ENCODE assay signal across 8 mouse cellular contexts in the genomic region with DNA sequence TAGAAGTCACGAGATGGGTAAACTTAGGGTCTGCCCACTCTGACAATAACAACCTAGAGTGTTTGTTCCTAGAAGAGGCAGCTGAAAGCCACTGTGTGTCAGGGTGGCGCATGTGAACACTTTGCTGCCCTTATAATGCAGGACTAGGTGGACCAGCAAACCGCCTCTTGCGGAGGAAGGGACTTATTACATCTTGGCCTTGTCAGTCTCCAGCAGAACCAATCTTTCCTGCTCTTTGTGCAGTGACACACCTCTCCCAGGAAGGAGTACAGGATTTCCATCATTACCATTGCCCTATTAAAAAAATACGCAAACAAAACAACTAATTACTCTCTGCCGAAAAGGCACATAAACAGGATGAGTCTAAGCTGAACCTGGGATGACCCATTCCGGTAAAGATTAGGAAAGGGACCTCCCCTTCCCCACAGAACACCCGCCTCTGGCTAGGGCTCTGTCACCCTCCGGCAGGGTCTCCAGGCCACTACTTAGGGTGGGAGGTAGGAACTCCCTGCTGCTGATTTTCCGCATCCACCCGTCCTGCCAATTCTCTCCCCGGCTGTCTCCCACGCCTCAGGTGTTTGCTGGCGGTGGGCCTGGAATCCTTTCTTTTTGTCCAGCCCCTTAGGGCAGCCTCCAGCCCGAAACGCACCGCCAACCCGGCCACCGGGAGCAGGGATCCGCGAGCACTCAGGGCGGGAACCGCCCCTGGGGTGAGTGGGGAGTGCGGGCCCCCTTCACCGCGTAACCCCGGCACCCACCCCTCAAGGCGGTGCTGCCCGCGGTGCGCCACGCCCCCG. TPM values are rescaled to one million over a fixed set of nuclear protein-coding genes. Genes with fewer than 3 reads are reported as not detected.
DNase-seq lines count a peak whose midpoint lies in the region; ATAC-seq and TF ChIP-seq lines count a peak whose summit lies in the region.

No protein-coding gene starts in this region.

- peak; percentile 13 for DNase-seq in forebrain, postnatal 0 days
- peak; percentile 66 for DNase-seq in induced T-regulatory cell, adult 2 months (ENCODE audit: low read depth)
- no peak for DNase-seq in liver, postnatal 0 days
- DNase-seq in frontal cortex, postnatal 25 days (ENCODE audit: low spot score in 2 of 2) = no peak
- DNase-seq in spleen, postnatal 14 days (ENCODE audit: low spot score in 2 of 2) = no peak

- H3K9ac ChIP-seq in ES-Bruce4 (ENCODE audit: low read depth, poor library complexity, severe bottlenecking) = peak overlapping the region; percentile 61
- H3K9ac ChIP-seq in forebrain, postnatal 0 days = peak overlapping the region; percentile 66
- H3K9ac ChIP-seq in liver, postnatal 0 days (replicated peaks) = peak overlapping the region; percentile 70

- no peaks in the 10 kb centered on the region for H3K36me3 ChIP-seq in ES-Bruce4 (ENCODE audit: control insufficient read depth, insufficient read depth, low read length, poor library complexity, severe bottlenecking)
- no peaks in the 10 kb centered on the region for H3K36me3 ChIP-seq in forebrain, postnatal 0 days (ENCODE audit: insufficient read depth)
- H3K36me3 ChIP-seq in liver, postnatal 0 days (replicated peaks; ENCODE audit: insufficient read depth, low read length) = no peaks in the 10 kb centered on the region

- H3K27ac ChIP-seq in ES-Bruce4 (ENCODE audit: insufficient read depth, low read length) = no peak overlapping the region
- H3K27ac ChIP-seq in forebrain, postnatal 0 days (ENCODE audit: low read depth, low read length) = peak overlapping the region; percentile 40; the same call in 1 of the 2 replicates
- peak overlapping the region; percentile 78 for H3K27ac ChIP-seq in liver, postnatal 0 days (ENCODE audit: low read depth)
- H3K27ac ChIP-seq in olfactory bulb, adult 2 months (ENCODE audit: insufficient read depth, low read depth, low read length) = no peak overlapping the region

- H3K4me3 ChIP-seq in ES-Bruce4 (ENCODE audit: low read depth, low read length) = peak overlapping the region; percentile 60
- peak overlapping the region; percentile 70 for H3K4me3 ChIP-seq in forebrain, postnatal 0 days (ENCODE audit: low read depth, low read length)
- H3K4me3 ChIP-seq in liver, postnatal 0 days (ENCODE audit: low read depth, low read length) = peak overlapping the region; percentile 70
- peak overlapping the region; percentile 62 for H3K4me3 ChIP-seq in olfactory bulb, adult 2 months (ENCODE audit: insufficient read depth, low read depth, low read length)

- no peak for TF ChIP-seq EP300 in ES-Bruce4 (IDR thresholded peaks at IDR 0.05; ENCODE audit: insufficient read depth, low read depth, low read length)
- 0 out of 2 replicates have a peak, but pooled peaks have one; percentile 26 for TF ChIP-seq EP300 in liver, postnatal 0 days (IDR thresholded peaks at IDR 0.05; ENCODE audit: low read depth)

- H3K4me2 ChIP-seq in forebrain, postnatal 0 days (ENCODE audit: low read depth) = peak overlapping the region; percentile 95
- H3K4me2 ChIP-seq in liver, postnatal 0 days (ENCODE audit: low read depth, low read length) = peak overlapping the region; percentile 90

- no peaks in the 10 kb centered on the region for H3K9me3 ChIP-seq in ES-Bruce4 (replicated peaks; ENCODE audit: control insufficient read depth, insufficient read depth, low read length, poor library complexity, severe bottlenecking)
- H3K9me3 ChIP-seq in forebrain, postnatal 0 days (ENCODE audit: low read length) = no peaks in the 10 kb centered on the region
- no peaks in the 10 kb centered on the region for H3K9me3 ChIP-seq in liver, postnatal 0 days (ENCODE audit: low read length)

- peaks cover 11% of the 10 kb centered on the region; the same call in 1 of the 2 replicates for H3K27me3 ChIP-seq in ES-Bruce4 (ENCODE audit: control insufficient read depth, insufficient read depth, low read length, poor library complexity, severe bottlenecking)
- H3K27me3 ChIP-seq in forebrain, postnatal 0 days (ENCODE audit: insufficient read depth, low read length) = no peaks in the 10 kb centered on the region; the same call in 1 of the 2 replicates
- peaks cover 26% of the 10 kb centered on the region for H3K27me3 ChIP-seq in liver, postnatal 0 days (ENCODE audit: insufficient read depth, low read length)

- peak; percentile 5 for ATAC-seq in CD4-positive, CD25-positive, alpha-beta regulatory T cell, adult 4 months
- peak; percentile 42 for ATAC-seq in forebrain, postnatal 0 days
- peak; percentile 74 for ATAC-seq in liver, postnatal 0 days

- WGBS in forebrain, postnatal 0 days = 5% methylated on average over 32 of the region's 33 CpGs
- WGBS in liver, postnatal 0 days (ENCODE audit: insufficient replicate concordance) = 12% methylated on average over 22 of the region's 33 CpGs
- WGBS in olfactory bulb, adult 2 months = 12% methylated on average over 33 of the region's 33 CpGs

- no peak for TF ChIP-seq CTCF in ES-Bruce4 (IDR thresholded peaks at IDR 0.05; ENCODE audit: low read depth, low read length)
- peak; percentile 48 for TF ChIP-seq CTCF in forebrain, postnatal 0 days (IDR thresholded peaks at IDR 0.05; ENCODE audit: low read depth)
- peak; percentile 43 for TF ChIP-seq CTCF in liver, postnatal 0 days (IDR thresholded peaks at IDR 0.05; ENCODE audit: low read depth)
- no peak for TF ChIP-seq CTCF in olfactory bulb, adult 2 months (IDR thresholded peaks at IDR 0.05; ENCODE audit: insufficient read depth, low read depth, low read length)

- no peaks in the 10 kb centered on the region for H3K4me1 ChIP-seq in ES-Bruce4 (ENCODE audit: control insufficient read depth, insufficient read depth, low read length)
- H3K4me1 ChIP-seq in forebrain, postnatal 0 days (ENCODE audit: insufficient read depth) = peaks cover 7% of the 10 kb centered on the region; the same call in 1 of the 2 replicates
- H3K4me1 ChIP-seq in liver, postnatal 0 days (ENCODE audit: insufficient read depth) = peaks cover 12% of the 10 kb centered on the region; the same call in 1 of the 2 replicates
- H3K4me1 ChIP-seq in olfactory bulb, adult 2 months (ENCODE audit: control insufficient read depth, insufficient read depth, low read length) = peaks cover 16% of the 10 kb centered on the region

- TF ChIP-seq POLR2A in ES-Bruce4 (IDR thresholded peaks at IDR 0.05; ENCODE audit: insufficient read depth, low read length) = no peak
- TF ChIP-seq POLR2A in olfactory bulb, adult 2 months (IDR thresholded peaks at IDR 0.05; ENCODE audit: insufficient read depth, low read depth, low read length) = no peak

RNA-seq across cellular contexts. Expression of a gene that starts 0.6 kb away (rescaled TPM):
- polyA plus RNA-seq in CD4-positive, CD25-positive, alpha-beta regulatory T cell, adult 4 months (2017; shearing (Covaris generic)) = 10 to 100 TPM; 73.0 to 76.1 TPM
- 1.5 and 1.8 TPM in 2 replicates for polyA plus RNA-seq in ES-Bruce4 (2011; ENCODE audit: insufficient read depth, insufficient read length, low read depth, missing spikeins)
- 15.1 and 16.7 TPM in 2 replicates for total RNA-seq in forebrain, postnatal 0 days (2014; rRNA removed)
- polyA plus RNA-seq in forebrain, postnatal 0 days (2015; fragmentation: Nextera tagmentation; extraction: Ambion mirVana) = 8.4 and 10.4 TPM in 2 replicates
- polyA plus RNA-seq in liver, postnatal 0 days (2015; fragmentation: Nextera tagmentation; extraction: Ambion mirVana) = 2.3 and 2.4 TPM in 2 replicates
- not detected in 2 replicates for polyA plus RNA-seq in olfactory bulb, adult 2 months (2012; ENCODE audit: insufficient read depth, insufficient read length, low replicate concordance, missing spikeins)

RNA-seq across cellular contexts. Expression of a gene that starts 37.8 kb away (rescaled TPM):
- polyA plus RNA-seq in CD4-positive, CD25-positive, alpha-beta regulatory T cell, adult 4 months (2017; shearing (Covaris generic)) = under 1 TPM; 0.22 to 0.27 TPM
- polyA plus RNA-seq in ES-Bruce4 (2011; ENCODE audit: insufficient read depth, insufficient read length, low read depth, missing spikeins) = 13.5 and 14.7 TPM in 2 replicates
- total RNA-seq in forebrain, postnatal 0 days (2014; rRNA removed) = 0.23 and 0.43 TPM in 2 replicates
- 0.23 and 0.34 TPM in 2 replicates for polyA plus RNA-seq in forebrain, postnatal 0 days (2015; fragmentation: Nextera tagmentation; extraction: Ambion mirVana)
- 40.7 and 42.3 TPM in 2 replicates for polyA plus RNA-seq in liver, postnatal 0 days (2015; fragmentation: Nextera tagmentation; extraction: Ambion mirVana)
- polyA plus RNA-seq in olfactory bulb, adult 2 months (2012; ENCODE audit: insufficient read depth, insufficient read length, low replicate concordance, missing spikeins) = not detected in 2 replicates

Comparison
In these comparisons a context has a peak if more than half of its experiments do, and no peak if none do; other contexts are left out.
1. ATAC-seq: peak in every context shown above with its lines; median percentile 74 in liver, postnatal 0 days; 42 in forebrain, postnatal 0 days; 5 in CD4-positive, CD25-positive, alpha-beta regulatory T cell, adult 4 months.
2. H3K27ac ChIP-seq: peak in forebrain, postnatal 0 days (single experiment) and liver, postnatal 0 days (single experiment); none in ES-Bruce4 (single experiment) and olfactory bulb, adult 2 months (single experiment).
3. CTCF ChIP-seq: peak in forebrain, postnatal 0 days (single experiment) and liver, postnatal 0 days (single experiment); none in ES-Bruce4 (single experiment) and olfactory bulb, adult 2 months (single experiment).
4. DNase-seq: peak in forebrain, postnatal 0 days (single experiment) and induced T-regulatory cell, adult 2 months (single experiment); none in liver, postnatal 0 days (single experiment), frontal cortex, postnatal 25 days (0 of 2) and spleen, postnatal 14 days (0 of 2).
5. RNA of a gene that starts 37.8 kb away (polyA plus RNA-seq): 40.7 to 42.3 TPM in liver, postnatal 0 days and 13.5 to 14.7 TPM in ES-Bruce4; 0.22 to 0.27 TPM in CD4-positive, CD25-positive, alpha-beta regulatory T cell, adult 4 months, 0.23 to 0.34 TPM in forebrain, postnatal 0 days and not detected in olfactory bulb, adult 2 months; every median in the first group is over 10 times any median in the second.
6. Peak in every context shown above with its lines, with median percentiles within 50 percentile points of each other: H3K4me3 ChIP-seq and H3K9ac ChIP-seq.